Mouse (Mus musculus): ENCODE data around the gene Efs.

The Efs gene

DNA sequence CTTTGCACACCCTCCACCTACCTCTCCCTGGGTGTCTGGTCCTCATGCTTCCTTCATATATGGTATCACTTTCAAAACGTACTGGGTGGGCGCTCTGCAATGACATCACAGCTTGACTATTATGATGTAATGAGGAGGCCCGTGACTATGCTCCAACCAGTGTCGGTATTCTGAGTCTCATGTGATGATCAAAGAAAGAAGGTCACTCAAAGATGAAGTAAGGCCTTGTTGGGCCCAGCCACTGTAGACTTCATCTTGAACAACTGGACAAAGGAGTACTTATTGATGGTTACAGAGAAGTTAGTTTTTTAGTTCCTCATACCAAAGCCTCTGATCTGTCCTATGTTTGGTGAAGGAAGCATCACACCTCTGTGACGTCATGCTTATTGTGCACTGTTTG, 55.1 kb downstream of the Efs start, which contains the start of gene Homez:
Gene Homez, minus strand, starts transcription at position 101 of the 400 bp plus-strand sequence.
- no peak for DNase-seq (ENCODE audit: low read depth)

DNA sequence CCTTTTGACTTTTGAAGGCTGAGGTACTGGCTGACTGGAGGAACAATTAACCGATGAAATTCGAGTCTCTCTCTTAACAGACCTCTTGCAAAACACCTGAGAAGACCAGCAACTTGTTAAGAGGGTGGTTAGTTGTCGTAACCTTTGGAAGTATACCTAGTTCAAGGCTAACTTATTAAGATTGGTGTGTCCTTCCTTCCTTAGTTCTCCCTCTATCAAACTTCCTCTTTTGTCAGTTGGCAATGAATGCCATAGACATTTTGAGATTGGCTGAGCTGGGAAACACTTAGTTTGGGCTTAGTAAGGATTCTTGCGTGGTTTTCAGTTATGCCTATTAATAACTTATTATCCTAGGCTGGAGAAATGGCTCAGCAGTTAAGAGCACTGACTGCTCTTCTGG, 57.9 kb downstream of the Efs start:
- DNase-seq (ENCODE audit: low read depth) = no peak

DNA sequence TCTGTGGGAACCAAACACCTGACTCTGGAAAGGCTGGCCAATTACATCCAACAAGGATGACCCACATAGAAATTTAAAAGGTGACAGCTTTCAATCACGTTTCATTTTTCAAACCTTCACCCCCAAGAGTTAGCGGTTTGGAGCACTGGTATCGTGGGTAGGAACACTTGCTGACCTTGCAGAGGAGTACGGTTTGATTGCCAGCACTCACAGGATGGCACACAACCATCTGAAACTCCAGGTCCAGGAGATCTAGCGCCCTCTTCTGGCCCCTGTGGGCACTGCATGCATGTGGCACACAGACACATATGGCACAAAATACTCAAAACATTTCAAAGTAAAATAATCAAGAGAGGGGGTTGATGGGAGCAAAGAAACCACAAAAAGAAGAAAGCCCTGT, 59.0 kb downstream of the Efs start:
- peak; percentile 16 for DNase-seq (ENCODE audit: low read depth)

All from NIH3T3 (cell line).